Mouse (Mus musculus) kidney, postnatal 25 days (tissue): ENCODE measurements around the gene Rras.

Experiments used
- DNase-seq, 2 experiments: peaks; one replicate each; pipeline ENCODE4 v3.0.0; 2021; ENCODE audit warnings: mixed read lengths in 2 of 2

The Rras gene

GRCm38 (mm10) chr7:45017242-45018061 is at the start of gene Rras:
Gene Rras (plus strand): TSS chr7:45017961.
- peak; percentile 92 to 97 for DNase-seq

GRCm38 (mm10) chr7:44970231-44970691 is 47.5 kb upstream of the Rras start:
- peak; percentile 90 to 95 for DNase-seq

GRCm38 (mm10) chr7:44971142-44971541 is 46.6 kb upstream of the Rras start:
- DNase-seq: no peak

- no peak for DNase-seq
These were observed 44.2 kb upstream of the Rras start for GRCm38 (mm10) chr7:44973415-44974130.

- peak; percentile 77 to 87 for DNase-seq
These were observed 43.2 kb upstream of the Rras start, which contains the start of gene Cpt1c for GRCm38 (mm10) chr7:44974383-44975116. Gene Cpt1c (minus strand): TSS chr7:44974851.

GRCm38 (mm10) chr7:44975117-44975419 is 42.7 kb upstream of the Rras start:
- DNase-seq: no peak

- no peak for DNase-seq
These were observed 39.5 kb upstream of the Rras start for GRCm38 (mm10) chr7:44978300-44978699.

- no peak for DNase-seq
These were observed 36.2 kb upstream of the Rras start for GRCm38 (mm10) chr7:44981539-44981938.

- DNase-seq: peak; percentile 87 to 94
These were observed 34.7 kb upstream of the Rras start for GRCm38 (mm10) chr7:44983085-44983484.

GRCm38 (mm10) chr7:44983944-44984832 is 33.6 kb upstream of the Rras start:
- DNase-seq: no peak

GRCm38 (mm10) chr7:44984833-44985164 is 33.0 kb upstream of the Rras start:
- no peak for DNase-seq

- peak; percentile 64 to 84 for DNase-seq
These were observed 32.1 kb upstream of the Rras start for GRCm38 (mm10) chr7:44985595-44986191.

GRCm38 (mm10) chr7:44986192-44986878 is 31.4 kb upstream of the Rras start, which contains the start of gene Prmt1:
Gene Prmt1 (minus strand): TSS chr7:44986568.
- peak; percentile 96 to 99 for DNase-seq

GRCm38 (mm10) chr7:44986879-44987718 is 30.7 kb upstream of the Rras start:
- DNase-seq: no peak

- DNase-seq: no peak
These were observed 21.1 kb upstream of the Rras start for GRCm38 (mm10) chr7:44996672-44997071.

GRCm38 (mm10) chr7:44997231-44997939 is 20.4 kb upstream of the Rras start, which contains the start of gene Irf3:
Gene Irf3 (plus strand): TSS chr7:44997648.
- DNase-seq: peak; percentile 98 to 99

- DNase-seq: no peak
These were observed 19.8 kb upstream of the Rras start for GRCm38 (mm10) chr7:44997940-44998428.

- DNase-seq: peak; percentile 82 to 91
These were observed 19.2 kb upstream of the Rras start, which contains the start of gene Bcl2l12 for GRCm38 (mm10) chr7:44998501-44998955. Gene Bcl2l12 (minus strand): TSS chr7:44998712.

- DNase-seq: peak; percentile 44 to 67
These were observed 18.0 kb upstream of the Rras start for GRCm38 (mm10) chr7:44999753-45000152.
